Mouse (Mus musculus) forebrain, postnatal 0 days (tissue): Measurements from ENCODE around the gene Gm13698. TPM values are rescaled to one million over a fixed set of nuclear protein-coding genes. Genes with fewer than 3 reads are reported as not detected.
"Not testable (repeated sequence)": the region's sequence is repeated elsewhere in the genome, so short reads cannot be mapped to it uniquely, and the experiment has no call there.

Source experiments
- ATAC-seq: fragments of 200-750 bp; cut with Nextera tagmentation; 2 replicates; pipeline ENCODE4 v1.8.0; 2017; ENCODE audit warnings: mild to moderate bottlenecking, moderate library complexity
- DNase-seq: peaks from one replicate; pipeline ENCODE4 v3.0.0-alpha.2; 2015
- H3K27ac ChIP-seq: fragments of 300-500 bp; sonication (generic); 2 replicates; pipeline ENCODE4 v1.5.1; 2014; ENCODE audit warnings: low read depth, mild to moderate bottlenecking, antibody characterized with exemption, low read length, moderate library complexity, mixed read lengths
- H3K27me3 ChIP-seq: fragments of 300-500 bp; sonication (generic); 2 replicates; pipeline ENCODE4 v1.6.1; 2014; ENCODE audit warnings: mild to moderate bottlenecking, low read length, mixed read lengths; ENCODE audit not compliant: insufficient read depth
- H3K36me3 ChIP-seq: fragments of 300-500 bp; sonication (generic); 2 replicates; pipeline ENCODE4 v1.6.1; 2014; ENCODE audit warnings: mild to moderate bottlenecking, moderate library complexity; ENCODE audit not compliant: insufficient read depth
- H3K4me1 ChIP-seq: fragments of 300-500 bp; sonication (generic); 2 replicates; pipeline ENCODE4 v1.6.1; 2014; ENCODE audit warnings: antibody characterized with exemption; ENCODE audit not compliant: insufficient read depth
- H3K4me2 ChIP-seq: fragments of 300-500 bp; sonication (generic); 2 replicates; pipeline ENCODE4 v1.6.1; 2014; ENCODE audit warnings: low read depth, mild to moderate bottlenecking, moderate library complexity
- H3K4me3 ChIP-seq: fragments of 300-500 bp; sonication (generic); 2 replicates; pipeline ENCODE4 v1.5.1; 2014; ENCODE audit warnings: low read depth, low read length, mixed read lengths
- H3K9ac ChIP-seq: fragments of 300-500 bp; sonication (generic); 2 replicates; pipeline ENCODE4 v1.6.1; 2014; ENCODE audit warnings: mild to moderate bottlenecking
- H3K9me3 ChIP-seq: fragments of 300-500 bp; sonication (generic); 2 replicates; pipeline ENCODE4 v1.6.1; 2016; ENCODE audit warnings: low read length
- CTCF ChIP-seq: sonication (generic); IDR thresholded peaks from 2 replicates; pipeline ENCODE4 v1.5.1; 2016; ENCODE audit warnings: antibody characterized with exemption, control low read depth, low read depth
- WGBS: fragments of 180-500 bp; shearing (Covaris S2); extraction: QIAGEN DNeasy Blood & Tissue Kit; methylation state at CpG from one replicate; pipeline ENCODE4 v1.1.7; 2014; 5-methylcytosine and 5-hydroxymethylcytosine counted together
- polyA plus RNA-seq: library from polyadenylated mRNA; unstranded; fragments of >200 nt; fragmentation: Nextera tagmentation; extraction: Ambion mirVana; gene quantifications from 2 replicates; pipeline ENCODE4 v1.2.1, GENCODE M21; 2015
- total RNA-seq: library from RNA; depleted of rRNA; stranded (reverse); fragments of >200 nt; gene quantifications from 2 replicates; pipeline ENCODE4 v1.2.3, GENCODE M21; 2014; rRNA removed

Gm13698 gene
- total RNA-seq = not detected in 2 replicates
- not detected in 2 replicates for polyA plus RNA-seq

GRCm38 (mm10) chr2:83955393-83955792 is at the start of gene Gm13698:
Gene Gm13698 (plus strand): TSS chr2:83955693.
- not testable (repeated sequence) for H3K27ac ChIP-seq, ATAC-seq, H3K4me1 ChIP-seq, H3K4me3 ChIP-seq, H3K9me3 ChIP-seq, H3K36me3 ChIP-seq, H3K9ac ChIP-seq, H3K4me2 ChIP-seq, H3K27me3 ChIP-seq, DNase-seq
- no CpG with 5 or more reads among the region's 6 CpGs for WGBS

DNA sequence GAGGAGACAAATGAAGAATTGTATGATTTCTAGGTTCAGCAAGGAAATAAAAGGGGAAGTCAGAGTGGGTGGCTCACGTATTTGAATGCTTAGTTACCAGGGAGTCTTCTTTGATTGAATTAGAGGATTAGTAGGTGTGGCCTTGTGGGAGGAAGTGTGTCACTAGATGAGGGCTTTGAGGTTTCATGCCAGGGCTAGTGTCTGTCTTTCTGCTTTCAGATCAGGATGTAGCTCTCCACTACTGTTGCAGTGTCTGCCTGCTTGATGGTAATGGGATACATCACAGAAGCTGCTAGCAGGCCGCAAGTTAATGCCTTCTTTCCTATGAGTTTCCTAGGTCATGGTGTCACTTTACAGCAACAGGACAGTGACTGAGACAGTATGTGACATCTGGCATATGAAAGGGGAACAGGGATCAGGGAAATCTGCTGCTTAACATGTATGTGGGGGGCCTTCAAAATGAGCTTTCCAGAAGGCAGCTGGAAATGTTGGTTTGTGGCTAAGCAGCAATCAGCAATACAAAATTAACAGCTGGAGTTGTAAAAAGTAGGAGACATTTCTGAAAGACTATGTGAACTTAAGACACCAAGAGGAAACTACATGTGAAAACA is 25.9 kb upstream of the Gm13698 start:
- 58% methylated on average over 2 of the region's 2 CpGs for WGBS
- Histone ChIP-seq H3K9me3 (no peaks in the 10 kb centered on the region), H3K4me1 (no peaks in the 10 kb centered on the region), H3K36me3 (no peaks in the 10 kb centered on the region), H3K9ac (no peak overlapping the region), H3K4me2 (no peak overlapping the region), H3K27ac (no peak overlapping the region), H3K27me3 (no peaks in the 10 kb centered on the region), H3K4me3 (no peak overlapping the region)
- ATAC-seq = no peak
- no peak for DNase-seq
- TF ChIP-seq CTCF = no peak

- Histone ChIP-seq H3K9me3 (no peaks in the 10 kb centered on the region), H3K36me3 (no peaks in the 10 kb centered on the region), H3K9ac (peak within 1 kb of the TSS; percentile 44), H3K4me3 (peak within 1 kb of the TSS; percentile 40), H3K27me3 (no peaks in the 10 kb centered on the region), H3K4me2 (peak within 1 kb of the TSS; percentile 61), H3K4me1 (no peaks in the 10 kb centered on the region), H3K27ac (peak within 1 kb of the TSS; percentile 50; the same call in 1 of the 2 replicates)
- DNase-seq (peak; percentile 91), ATAC-seq (peak; percentile 98)
- peak; percentile 42 for TF ChIP-seq CTCF
- WGBS = under 1% methylated on average over 20 of the region's 20 CpGs
Measured at GRCm38 (mm10) chr2:83940931-83941361, 14.5 kb upstream of the Gm13698 start, which contains the start of gene Zswim2. Gene Zswim2 (minus strand): TSS chr2:83941228.

- Histone ChIP-seq H3K4me2 (peak overlapping the region; percentile 61), H3K4me1 (no peaks in the 10 kb centered on the region), H3K9me3 (no peaks in the 10 kb centered on the region), H3K4me3 (peak overlapping the region; percentile 40), H3K36me3 (no peaks in the 10 kb centered on the region), H3K9ac (peak overlapping the region; percentile 44; the same call in 1 of the 2 replicates), H3K27ac (no peak overlapping the region), H3K27me3 (no peaks in the 10 kb centered on the region)
- ATAC-seq (peak; percentile 51), DNase-seq (no peak)
- TF ChIP-seq CTCF = peak; percentile 41
- WGBS = 23% methylated on average over 3 of the region's 3 CpGs
Measured at GRCm38 (mm10) chr2:83941378-83941777, 14.1 kb upstream of the Gm13698 start.

DNA sequence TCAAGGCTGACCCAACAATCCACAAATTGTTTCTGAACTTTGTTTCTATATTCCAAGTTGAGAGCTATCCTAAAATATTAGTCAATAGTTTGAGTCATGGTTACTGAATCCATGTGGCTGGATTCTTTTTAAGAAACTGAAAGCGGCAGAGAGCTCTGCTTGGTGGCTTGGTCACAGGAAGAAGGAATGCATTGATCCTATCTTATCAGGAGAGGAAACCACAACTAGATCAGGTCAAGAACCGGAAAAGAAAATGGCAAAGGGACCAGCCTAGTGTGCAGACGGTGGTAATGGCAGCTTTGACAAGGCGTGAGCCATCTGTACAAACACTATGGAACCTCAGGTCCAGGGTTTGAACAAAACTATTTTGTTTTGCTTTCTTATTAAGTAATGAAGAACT is 13.7 kb upstream of the Gm13698 start:
- H3K27me3 ChIP-seq = no peaks in the 10 kb centered on the region
- 70% methylated on average over 4 of the region's 4 CpGs for WGBS
- DNase-seq = no peak

GRCm38 (mm10) chr2:83961203-83961602 is 5.7 kb downstream of the Gm13698 start, which contains the start of gene Gm13693:
Gene Gm13693 (plus strand): TSS chr2:83961503.
- no CpG with 5 or more reads among the region's 6 CpGs for WGBS
- H3K27ac ChIP-seq, ATAC-seq, H3K9me3 ChIP-seq, H3K4me3 ChIP-seq, H3K36me3 ChIP-seq, H3K4me1 ChIP-seq, H3K9ac ChIP-seq, H3K4me2 ChIP-seq, DNase-seq, H3K27me3 ChIP-seq: not testable (repeated sequence)

More for the DNA sequence above, 13.7 kb upstream of the Gm13698 start:
- no peak overlapping the region for H3K27ac ChIP-seq
- H3K9me3 ChIP-seq = no peaks in the 10 kb centered on the region
- H3K36me3 ChIP-seq = no peaks in the 10 kb centered on the region
- H3K4me2 ChIP-seq = no peak overlapping the region
- TF ChIP-seq CTCF = no peak
- H3K9ac ChIP-seq = no peak overlapping the region
- no peaks in the 10 kb centered on the region for H3K4me1 ChIP-seq
- no peak overlapping the region for H3K4me3 ChIP-seq
- ATAC-seq = no peak

GRCm38 (mm10) chr2:83967013-83967412 is 11.5 kb downstream of the Gm13698 start, which contains the start of gene Gm13695:
Gene Gm13695 (plus strand): TSS chr2:83967313.
- WGBS = no CpG with 5 or more reads among the region's 6 CpGs
- not testable (repeated sequence) for H3K4me2 ChIP-seq, H3K9ac ChIP-seq, H3K9me3 ChIP-seq, H3K4me3 ChIP-seq, ATAC-seq, H3K36me3 ChIP-seq, DNase-seq, H3K27me3 ChIP-seq, H3K4me1 ChIP-seq, H3K27ac ChIP-seq

- not testable (repeated sequence) for H3K9me3 ChIP-seq, H3K27ac ChIP-seq, H3K4me1 ChIP-seq, H3K9ac ChIP-seq, ATAC-seq, H3K4me2 ChIP-seq, DNase-seq, H3K4me3 ChIP-seq, H3K27me3 ChIP-seq, H3K36me3 ChIP-seq
- WGBS = no CpG with 5 or more reads among the region's 6 CpGs
Measured at GRCm38 (mm10) chr2:83972823-83973222, 17.3 kb downstream of the Gm13698 start, which contains the start of gene Gm13696. Gene Gm13696 (plus strand): TSS chr2:83973123.

GRCm38 (mm10) chr2:83978633-83979032 is 23.1 kb downstream of the Gm13698 start, which contains the start of gene Gm13694:
Gene Gm13694 (plus strand): TSS chr2:83978933.
- not testable (repeated sequence) for H3K4me3 ChIP-seq, ATAC-seq, H3K9me3 ChIP-seq, H3K27me3 ChIP-seq, H3K27ac ChIP-seq, DNase-seq, H3K4me1 ChIP-seq, H3K9ac ChIP-seq, H3K36me3 ChIP-seq, H3K4me2 ChIP-seq
- no CpG with 5 or more reads among the region's 6 CpGs for WGBS

GRCm38 (mm10) chr2:83984443-83984842 is 28.9 kb downstream of the Gm13698 start, which contains the start of gene Gm13697:
Gene Gm13697 (plus strand): TSS chr2:83984743.
- H3K4me3 ChIP-seq, H3K27me3 ChIP-seq, H3K4me1 ChIP-seq, H3K27ac ChIP-seq, H3K9me3 ChIP-seq, H3K4me2 ChIP-seq, ATAC-seq, H3K9ac ChIP-seq, H3K36me3 ChIP-seq, DNase-seq: not testable (repeated sequence)
- no CpG with 5 or more reads among the region's 6 CpGs for WGBS
